Mouse (Mus musculus) cerebellum, postnatal 4 days (tissue): ENCODE data around the gene Gm10300.

Source experiments
- DNase-seq, 2 experiments: peaks; one replicate each; pipeline ENCODE4 v3.0.0; 2022; ENCODE audit warnings: low spot score in 2 of 2, mixed read lengths in 1 of 2

The Gm10300 gene

DNA sequence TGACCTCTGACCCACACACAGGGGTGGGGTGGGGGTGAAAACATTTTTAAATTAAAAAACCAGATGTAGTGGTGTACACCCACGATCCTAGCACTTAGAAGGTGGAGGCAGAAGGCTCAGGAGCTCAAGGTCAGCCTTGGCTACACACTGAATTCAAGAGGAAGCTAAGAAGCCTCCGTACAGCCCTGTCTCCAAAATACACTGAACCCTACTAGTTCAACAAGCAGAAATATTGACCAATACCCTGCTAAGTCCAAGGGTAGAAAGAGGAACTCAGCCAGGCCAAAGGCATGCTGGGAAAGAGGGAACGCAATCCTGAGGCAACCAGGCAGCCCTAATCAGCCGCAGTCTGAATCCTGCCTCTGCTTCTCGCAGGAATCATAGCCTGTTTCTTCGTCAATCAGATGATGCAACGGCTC lies 3.8 kb downstream of the Gm10300 start:
- DNase-seq, result no peak

DNA sequence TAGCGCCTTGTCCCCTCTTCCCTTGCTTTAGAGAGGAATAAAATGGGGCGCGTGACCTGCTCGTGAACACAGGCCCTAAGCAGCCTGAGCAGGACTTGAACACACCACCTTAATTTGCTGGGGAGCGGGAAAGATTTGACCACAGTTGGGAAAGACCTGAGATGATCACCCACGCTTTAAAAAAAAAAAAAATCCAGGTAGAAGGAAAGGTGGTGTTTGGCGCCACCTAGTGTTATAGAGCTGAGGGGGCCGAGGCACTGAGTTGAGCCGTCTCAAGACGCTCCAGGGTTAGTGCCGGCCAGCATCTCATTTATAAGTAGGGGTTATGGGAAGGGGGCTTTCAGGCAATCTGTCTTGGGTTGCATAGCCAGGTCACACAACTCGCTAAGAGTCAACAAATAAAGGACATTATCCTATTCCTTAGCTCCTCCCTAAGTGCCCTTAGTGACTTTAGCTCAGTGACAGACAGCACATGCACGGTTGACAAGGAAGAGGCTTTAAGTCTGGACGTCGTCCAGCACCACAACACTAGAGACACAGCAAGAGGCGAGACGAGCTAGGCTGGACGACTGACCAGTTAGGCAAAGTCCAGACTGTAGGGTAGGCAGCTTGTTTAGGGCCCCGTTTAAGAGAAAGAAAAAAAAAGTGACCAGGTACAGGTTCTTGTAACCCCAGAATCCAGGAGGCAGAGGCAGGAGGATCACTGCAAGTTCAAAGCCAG lies 5.2 kb downstream of the Gm10300 start:
- peak in 1 of 2 experiments; percentile 70 for DNase-seq

DNA sequence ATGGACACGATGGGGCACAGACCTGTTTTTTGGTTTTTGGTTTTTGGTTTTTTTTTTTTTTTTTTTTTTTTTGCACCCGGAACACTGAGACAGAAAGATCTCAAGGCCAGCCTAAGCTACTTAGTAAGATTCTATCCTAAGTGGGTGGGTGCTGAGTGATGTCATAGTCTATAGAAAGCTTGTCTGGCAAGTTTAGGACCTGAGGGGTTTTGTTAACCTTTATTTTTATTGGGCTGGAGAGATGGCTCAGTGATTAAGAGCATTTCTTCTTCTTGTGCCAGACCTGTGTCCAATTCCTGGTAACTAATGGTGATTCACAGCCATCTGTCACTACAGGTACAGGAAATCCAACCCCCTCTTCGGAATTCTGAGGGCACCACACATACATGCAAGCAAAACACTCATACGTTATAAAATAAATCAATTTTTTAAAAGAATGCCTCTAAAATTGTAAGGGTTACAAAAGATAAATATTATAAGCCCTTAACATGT lies 6.0 kb downstream of the Gm10300 start:
- DNase-seq, result no peak

DNA sequence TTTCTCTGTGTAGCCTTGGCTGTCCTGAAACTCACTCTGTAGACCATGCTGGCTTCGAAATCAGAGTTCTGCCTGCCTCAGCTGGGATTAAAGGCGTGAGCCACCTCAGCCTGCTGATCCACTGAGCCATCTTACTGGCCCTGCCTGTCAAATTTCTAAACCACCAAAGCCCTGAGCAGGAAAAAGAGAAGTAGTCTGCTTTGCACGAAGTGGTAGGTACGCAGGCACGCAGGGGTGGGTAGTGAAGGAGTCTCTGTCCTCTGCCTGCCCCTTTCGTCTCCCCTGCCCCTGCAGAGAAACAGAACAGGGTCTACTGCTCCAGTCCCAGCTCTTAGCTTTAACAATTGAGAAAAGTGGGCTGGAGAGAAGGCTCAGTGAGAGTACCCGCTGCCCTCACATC lies 10.6 kb downstream of the Gm10300 start:
- DNase-seq, result no peak

DNA sequence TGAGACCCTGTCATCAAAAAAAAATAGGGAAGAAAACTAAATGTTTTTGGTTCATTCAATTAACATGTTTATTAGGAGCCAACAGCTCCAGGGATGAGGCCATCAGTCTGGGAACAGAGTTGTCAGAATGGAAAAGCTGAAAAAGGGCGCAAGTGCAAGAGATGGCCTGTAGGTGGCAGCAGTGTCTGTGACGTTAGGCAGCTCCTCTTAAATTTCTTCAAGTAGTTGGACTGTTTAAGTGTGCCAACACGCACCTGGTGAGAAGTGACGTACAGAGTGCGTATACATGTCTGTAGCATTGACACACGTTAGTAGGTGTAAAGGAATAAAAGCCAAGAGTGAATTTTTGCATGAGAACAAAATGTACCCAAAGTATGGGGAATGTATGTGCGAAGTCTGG lies 14.4 kb downstream of the Gm10300 start:
- peak in 1 of 2 experiments; percentile 53 for DNase-seq

DNA sequence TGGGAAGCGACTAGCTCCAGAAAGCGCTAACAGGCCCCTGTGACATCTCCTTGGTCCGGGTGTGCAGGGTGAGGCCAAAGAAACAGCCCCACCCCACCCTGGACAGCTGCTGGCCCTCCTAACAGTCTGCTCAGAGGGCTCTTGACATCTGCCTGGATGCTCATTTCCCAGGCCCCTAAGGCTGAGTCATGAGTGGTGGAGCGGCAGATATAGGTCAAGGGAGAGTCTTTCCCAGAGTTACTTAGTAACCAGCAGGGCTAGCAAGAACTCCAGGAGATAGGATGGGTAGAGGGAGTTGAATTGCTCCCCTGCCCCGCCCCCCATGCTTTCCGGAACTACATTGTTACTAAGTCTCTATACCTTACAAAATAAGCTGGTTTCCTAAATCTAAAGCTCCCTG lies 18.6 kb downstream of the Gm10300 start:
- DNase-seq, result no peak

DNA sequence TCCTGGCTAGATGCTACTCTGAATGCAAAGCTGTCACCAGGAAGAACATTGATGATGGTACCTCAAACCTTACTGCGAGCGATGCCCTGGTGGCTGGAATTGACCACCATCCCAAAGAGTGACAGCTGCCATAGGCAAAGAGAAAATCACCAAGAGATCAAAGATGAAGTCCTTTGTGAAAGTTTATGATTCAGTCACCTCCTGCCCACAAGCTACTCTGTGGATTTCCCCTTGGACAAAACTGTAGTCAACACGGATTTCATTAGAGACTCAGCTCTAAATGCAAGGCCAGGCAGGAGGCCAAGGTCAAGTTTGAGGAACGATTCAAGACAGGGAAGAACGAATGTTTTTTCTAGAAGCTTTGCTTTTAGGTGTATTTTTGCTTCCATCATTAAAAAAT lies 19.4 kb downstream of the Gm10300 start:
- no peak for DNase-seq

DNA sequence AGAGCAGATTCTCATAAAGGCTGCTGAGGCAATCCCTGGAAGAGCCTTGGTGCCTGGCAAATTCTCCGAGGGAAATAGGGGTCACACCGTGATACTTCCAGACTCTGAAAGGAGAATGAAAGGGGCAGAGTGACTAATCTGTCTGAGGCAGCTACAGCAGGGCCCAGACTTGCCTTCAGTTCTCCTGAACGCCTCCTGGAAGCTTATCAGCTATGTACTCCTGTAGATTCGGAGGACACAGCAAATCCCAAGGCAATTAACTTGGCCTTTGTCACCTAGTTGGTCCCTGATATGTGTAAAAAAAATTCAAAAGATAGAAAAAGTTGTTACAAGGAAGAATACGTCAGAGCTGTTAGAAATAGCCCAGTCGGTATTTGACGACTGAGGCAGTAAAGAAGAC lies 20.5 kb downstream of the Gm10300 start:
- DNase-seq, result no peak

DNA sequence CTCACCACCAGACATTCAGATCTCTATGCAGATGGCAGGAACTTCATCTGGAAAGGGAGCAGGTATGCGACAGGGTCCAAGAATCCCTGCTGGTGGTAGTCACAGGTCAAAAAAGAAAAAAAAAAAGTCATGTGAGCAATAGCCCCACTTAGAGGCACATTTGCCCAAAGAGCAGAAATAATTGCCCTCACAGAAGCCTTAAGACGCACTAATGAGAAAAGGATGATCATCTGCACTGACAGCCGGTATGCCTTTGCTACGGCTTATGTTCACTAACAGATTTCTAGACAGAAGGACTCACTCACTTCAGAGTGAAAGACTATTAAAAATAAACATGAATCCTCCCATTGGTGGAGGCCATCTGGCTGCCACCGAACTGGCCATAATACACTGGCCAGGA lies 25.1 kb downstream of the Gm10300 start:
- no peak for DNase-seq

DNA sequence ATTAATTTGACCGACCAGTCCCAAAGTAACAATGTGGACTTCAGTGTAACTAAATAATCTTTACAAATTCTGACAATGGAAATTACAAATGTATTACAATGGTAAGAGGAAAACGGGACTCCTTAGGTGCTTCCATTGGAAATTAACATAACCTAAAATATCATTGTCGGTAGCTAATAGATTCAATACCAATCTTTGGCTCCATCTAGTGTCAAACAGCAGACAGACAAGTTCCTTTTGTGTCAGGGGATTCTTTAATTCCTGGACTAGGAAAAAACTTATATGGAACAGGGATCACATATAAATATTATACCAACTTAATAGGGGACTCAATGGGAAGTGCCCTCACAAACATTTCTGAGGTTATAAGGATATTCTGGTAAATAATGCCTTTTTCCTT lies 26.7 kb downstream of the Gm10300 start:
- DNase-seq, result no peak

DNA sequence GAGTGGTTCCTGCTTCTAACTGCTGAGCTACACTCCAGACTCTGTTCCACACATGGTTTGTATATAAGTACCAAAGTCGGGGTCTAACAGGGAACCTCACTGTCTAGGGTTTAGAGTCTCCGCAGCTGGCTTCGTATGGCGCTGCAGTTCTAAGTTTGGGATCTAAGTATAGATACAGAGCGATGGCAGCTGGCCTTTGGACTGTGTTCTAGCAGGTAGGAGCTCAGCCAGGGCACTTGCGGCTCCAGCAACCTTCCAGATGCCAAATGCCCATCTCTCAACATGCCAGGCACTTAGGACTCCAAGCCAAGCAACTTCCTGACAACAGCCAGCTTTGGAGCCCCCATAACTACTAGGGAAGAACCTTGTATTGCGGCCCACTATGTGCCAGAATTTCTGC lies 33.7 kb downstream of the Gm10300 start:
- DNase-seq, result no peak

DNA sequence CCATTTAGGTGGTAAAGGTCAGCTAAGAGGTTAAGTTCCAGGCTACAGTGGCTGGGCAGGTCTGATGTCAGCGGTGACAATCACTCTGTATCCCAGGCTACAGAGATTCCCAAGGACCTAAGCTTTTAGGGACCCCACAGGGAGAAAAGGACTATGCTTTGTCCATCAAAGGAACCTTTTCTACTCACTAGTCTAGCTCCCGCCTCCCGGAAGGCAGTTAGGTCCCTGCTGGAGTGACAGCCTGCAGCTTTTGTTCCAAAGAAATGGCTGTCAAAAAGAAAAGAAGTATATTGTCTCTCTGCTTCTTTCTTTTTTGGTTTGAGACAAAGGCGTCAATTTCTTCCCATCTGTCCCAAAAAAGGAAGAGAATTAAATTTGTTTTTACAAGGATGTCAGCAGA lies 36.7 kb downstream of the Gm10300 start:
- DNase-seq, result no peak

DNA sequence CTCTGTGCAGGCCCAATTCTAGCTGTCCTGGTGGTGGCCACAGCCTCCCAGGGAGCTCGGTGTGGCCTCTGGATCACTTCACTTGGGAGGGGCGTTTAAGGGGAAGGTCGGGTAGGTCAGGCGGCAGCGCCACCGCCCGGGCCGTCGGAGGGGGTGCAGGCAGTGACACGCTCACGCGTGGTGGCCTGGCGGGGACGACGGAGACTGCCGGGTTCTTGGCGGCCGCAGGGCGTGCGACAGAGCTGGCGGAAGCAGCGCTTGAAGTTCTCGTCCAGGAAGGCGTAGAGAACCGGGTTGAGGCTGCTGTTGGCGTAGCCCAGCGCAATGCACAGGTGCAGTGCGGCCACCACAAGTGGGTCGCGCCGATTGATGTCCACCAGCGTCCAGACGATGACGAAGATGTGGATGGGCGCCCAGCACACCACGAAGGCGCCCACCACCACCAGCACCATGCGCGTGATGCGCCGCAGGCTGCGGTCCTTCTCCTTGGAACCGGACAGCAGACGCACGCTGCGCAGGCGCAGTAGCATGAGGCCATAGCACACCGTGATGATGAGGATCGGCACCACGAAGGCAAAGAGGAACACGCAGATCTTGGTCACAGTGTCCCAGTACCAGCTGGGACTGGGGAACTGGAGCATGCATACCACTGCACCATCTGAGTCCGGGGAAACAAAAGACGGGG lies 39.1 kb downstream of the Gm10300 start:
- DNase-seq, result peak in 1 of 2 experiments; percentile 10

DNA sequence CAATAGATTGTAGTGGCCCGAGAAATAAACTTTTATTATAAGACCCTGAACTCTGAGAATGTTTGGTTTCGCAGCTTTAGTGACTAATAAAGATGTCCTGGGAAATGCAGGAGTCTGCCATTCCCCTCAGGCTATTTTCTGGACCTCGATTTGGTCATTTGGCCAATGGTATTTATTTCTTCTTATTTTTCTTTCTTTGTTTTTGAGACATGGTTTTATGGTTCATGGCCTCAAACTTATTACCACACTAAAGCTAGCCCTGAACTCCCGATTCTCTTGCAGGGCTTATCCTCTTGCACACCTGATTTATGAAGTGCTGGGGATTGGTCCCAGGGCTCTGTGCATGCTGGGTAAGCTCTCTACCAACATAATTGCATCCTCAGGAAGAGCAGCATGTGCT lies 41.8 kb downstream of the Gm10300 start:
- DNase-seq, result no peak

DNA sequence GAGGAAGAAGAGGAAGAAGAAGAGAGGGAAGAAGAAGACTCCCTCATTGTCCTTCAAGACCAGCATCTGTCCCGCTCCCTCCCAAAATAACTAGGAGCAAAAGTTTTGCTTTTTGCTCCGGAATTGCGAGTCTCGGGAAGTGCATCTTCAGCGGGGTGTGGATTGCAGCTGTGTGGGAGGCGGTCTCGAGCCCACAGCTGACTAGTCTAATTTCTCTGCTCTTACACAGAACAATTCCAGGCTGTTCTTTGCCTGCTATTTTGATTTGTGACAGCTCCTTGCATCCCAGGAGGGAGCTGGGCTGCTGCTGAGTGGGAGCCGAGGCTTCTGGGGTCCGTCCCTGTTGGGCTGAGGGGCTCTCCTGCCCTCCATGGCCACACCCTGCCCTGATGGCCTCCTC lies 45.1 kb downstream of the Gm10300 start:
- DNase-seq, result no peak

DNA sequence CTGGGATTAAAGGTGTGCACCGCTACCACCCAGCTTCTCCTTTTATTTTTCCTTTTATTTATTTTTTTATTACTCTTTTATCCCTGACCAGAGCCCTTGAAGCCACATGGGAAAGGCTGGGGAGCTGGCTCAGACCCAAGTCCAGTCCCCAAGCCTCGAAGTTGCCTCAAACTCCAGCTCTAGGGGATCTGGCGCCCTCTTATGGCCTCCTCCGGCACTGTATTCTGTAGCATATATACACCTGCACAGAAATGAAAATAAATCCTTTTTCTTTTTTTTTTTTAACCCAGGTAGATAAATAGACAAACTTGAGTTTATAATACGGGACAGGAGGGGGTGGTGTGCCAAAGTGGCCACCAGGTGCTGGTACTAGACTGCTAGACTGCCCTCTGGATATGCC lies 47.2 kb downstream of the Gm10300 start:
- DNase-seq, result no peak

DNA sequence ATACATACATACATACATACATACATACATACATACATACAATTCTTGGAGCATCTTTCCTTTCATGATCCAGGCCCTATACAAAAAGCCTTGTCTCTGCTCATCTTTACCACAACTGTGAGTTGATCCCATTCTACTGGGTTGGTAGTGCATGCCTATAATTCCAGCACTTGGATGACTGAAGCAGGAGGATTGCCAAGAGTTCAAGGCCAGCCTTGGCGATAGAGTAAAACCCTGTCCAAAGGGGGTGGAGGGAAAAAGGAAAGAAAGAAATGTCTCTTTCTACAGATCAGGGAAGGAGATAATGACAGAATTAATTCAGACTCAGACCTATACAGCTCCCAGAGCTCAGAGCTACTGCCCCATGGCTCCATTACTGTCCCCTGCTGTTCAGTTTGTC lies 48.7 kb downstream of the Gm10300 start:
- no peak for DNase-seq
